Comparison of ENCODE assay signal across 11 mouse cellular contexts in the genomic region with DNA sequence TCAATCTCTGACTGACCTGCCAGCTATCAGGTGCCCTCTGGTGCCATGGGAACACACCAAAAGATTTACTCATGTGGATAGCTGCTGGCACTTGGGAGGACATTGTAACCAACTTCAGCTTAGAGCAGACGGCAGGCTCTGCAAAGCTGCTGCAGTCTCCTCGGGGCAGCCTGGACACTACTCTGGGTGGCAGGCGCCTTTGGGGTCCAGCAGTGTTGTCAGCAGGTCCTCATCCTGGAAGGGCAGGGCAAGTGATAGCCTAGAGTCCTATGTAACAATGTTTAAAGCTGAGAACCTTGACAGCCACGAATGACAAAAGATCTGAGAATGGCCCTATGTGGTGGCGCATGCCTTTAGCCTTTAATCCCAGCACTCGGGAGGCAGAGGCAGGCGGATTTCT. TPM values are rescaled to one million over a fixed set of nuclear protein-coding genes. Genes with fewer than 3 reads are reported as not detected.
"Had no signal": no experiment of that assay in that cellular context is flagged by ENCODE, and none has a peak within 500 bp of the region (broad histone marks: within the 10 kb centered on the region; RNA-seq: fewer than 3 reads in every experiment).

No protein-coding gene starts in this region.

- H3K4me3 ChIP-seq: neural tube, embryonic 13.5 days; neural tube, embryonic 15.5 days; stomach, embryonic 15.5 days had no signal

- H3K27me3 ChIP-seq: neural tube, embryonic 13.5 days; neural tube, embryonic 15.5 days; stomach, embryonic 15.5 days had no signal

- H3K9me3 ChIP-seq: neural tube, embryonic 13.5 days; neural tube, embryonic 15.5 days; stomach, embryonic 15.5 days had no signal

- H3K27ac ChIP-seq: neural tube, embryonic 13.5 days; neural tube, embryonic 15.5 days; stomach, embryonic 15.5 days; stomach, postnatal 0 days had no signal

RNA-seq across cellular contexts. Expression of a gene that starts 54.1 kb away (rescaled TPM):
- polyA plus RNA-seq: neural tube, embryonic 13.5 days; neural tube, embryonic 14.5 days; neural tube, embryonic 15.5 days; small intestine, adult 2 months; spleen, adult 2 months; stomach, embryonic 14.5 days; stomach, embryonic 15.5 days; stomach, embryonic 16.5 days; stomach, postnatal 0 days; thymus, postnatal 0 days; urinary bladder, adult 2 months had no signal
